Mouse (Mus musculus) cerebellum, postnatal 36 days (tissue): ENCODE data around the gene Tecpr2.

Source experiments
- DNase-seq, 2 experiments: peaks; one replicate each; pipeline ENCODE4 v3.0.0; 2021 to 2022; ENCODE audit warnings: mixed read lengths in 2 of 2

Gene Tecpr2

DNA sequence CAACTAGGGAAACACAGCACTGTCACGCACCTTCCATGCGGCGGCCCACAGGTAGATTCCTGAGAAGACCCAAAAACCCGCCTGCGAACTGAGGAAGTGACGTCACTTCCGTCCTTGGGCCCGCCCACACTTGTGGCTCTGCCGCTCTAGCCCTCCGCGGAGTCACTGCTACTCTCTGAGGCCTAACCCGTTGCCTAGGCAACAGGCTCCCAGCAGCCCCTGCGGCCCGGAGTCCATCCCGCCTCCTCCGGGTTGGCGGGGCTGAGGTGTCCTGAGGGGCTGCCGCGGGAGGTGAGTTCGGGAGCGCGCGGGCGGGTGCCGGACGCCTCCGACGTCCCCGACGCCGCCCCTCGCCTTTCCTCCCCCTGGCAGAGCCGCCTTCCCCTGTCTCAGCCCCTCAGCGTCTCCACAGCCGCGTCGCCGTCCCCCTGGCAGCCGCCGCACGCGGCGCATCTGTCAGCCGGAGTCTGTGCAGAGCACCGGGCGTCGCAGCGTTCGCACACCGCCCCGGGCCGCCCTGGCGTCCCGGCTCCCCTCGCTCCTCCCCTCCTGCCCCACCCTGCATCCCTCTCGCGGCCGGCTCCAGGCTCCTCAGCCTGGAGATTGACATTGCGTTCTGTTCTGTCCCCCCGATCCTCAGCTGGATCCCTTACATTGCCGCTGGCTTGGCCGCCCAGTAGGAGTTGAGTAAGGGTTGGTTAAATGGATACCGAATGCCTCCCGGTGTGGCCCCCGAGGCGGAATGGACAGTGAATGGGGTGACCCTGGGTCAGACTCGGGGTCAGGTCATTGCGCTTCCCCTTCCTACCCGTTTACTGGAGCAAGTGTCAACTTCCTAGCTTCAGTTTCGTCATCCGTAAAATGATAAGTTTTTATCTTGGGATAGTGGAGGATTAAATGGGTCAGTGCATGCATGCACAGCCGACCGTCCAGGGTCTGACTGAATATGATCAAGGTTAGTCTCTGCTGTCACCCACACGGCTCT is at the start of gene Tecpr2, which contains the start of gene Cinp:
Tecpr2 (plus strand) TSS at position 229 of the 985 bp plus-strand sequence.
Cinp (minus strand) TSS at position 110 of the 985 bp plus-strand sequence.
- peak; percentile 96 to 97 for DNase-seq

DNA sequence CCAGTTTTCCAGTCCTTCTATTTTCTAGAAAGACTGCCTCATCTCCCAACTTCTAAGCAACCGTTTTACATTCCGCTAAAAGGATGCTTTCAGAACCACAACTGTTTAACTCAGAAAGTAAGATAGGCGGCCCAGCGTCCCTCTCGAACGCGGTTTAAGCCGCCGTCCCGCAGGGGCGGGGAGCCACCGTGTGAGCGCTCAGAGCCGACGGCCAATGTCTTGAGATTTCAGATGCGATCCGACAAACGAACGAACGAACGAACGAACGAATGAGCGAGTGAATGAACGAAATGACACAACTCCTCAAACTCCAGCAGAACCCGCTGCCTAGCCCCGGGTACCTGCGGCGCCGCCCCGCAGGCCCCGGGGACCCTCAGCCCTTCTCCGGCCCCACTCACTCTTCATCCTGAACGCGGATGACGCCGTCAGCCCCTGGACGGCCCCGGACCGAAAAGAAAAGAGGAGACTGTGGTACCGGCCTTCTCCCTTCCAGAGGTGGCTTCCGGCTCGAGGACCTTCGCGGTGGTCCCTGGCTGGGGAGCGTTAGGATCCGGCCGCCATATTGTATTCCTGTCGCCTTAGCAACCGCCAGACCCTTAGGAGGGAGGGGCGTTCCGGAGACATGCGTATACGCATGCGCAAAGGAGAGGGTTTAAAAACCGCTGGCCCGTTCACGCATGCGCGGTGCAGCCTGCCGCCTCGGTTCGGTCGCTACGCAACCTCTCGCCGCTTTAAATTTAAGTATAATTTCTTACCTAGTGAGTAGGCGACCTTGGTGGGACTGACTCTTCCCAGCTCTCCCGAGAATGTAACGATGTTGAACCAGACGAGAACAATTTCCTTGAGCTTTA is 48.5 kb upstream of the Tecpr2 start, which contains the start of gene Mok:
Mok (minus strand) TSS at position 592 of the 851 bp plus-strand sequence.
- DNase-seq, result peak; percentile 96 to 97

DNA sequence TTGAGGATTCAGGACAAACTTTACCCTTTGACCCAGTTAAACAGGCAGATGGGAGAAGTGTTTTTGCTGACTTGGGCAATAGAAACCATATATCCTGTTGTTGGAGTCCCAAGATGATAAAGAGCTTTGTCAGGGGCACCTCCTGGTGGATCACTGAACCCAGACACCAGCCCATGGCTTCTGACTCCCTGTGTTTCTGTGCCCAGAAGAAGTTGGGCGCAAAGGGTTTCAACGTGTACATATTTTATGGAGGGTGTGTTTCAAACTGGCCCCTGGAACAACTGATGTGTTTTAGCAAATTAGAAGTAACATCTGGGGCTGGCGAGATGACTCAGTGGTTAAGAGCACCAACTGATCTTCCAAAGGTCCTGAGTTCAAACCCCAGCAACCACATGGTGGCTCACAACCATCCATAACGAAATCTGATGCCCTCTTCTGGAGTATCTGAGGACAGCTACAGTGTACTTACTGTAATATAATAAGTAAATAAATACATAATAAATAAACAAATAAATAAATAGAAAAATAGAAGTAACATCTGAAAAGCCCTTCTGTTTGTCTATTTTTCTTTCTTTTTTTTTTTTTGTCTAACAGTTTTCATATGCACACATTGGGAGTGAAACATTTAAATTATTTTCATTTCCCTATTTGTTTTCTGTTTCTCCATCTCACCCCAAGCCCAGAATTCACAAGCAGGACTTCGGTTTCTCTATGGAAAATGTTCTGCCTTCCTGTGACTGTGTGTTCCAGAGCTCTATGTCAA is 47.2 kb upstream of the Tecpr2 start:
- no peak for DNase-seq

DNA sequence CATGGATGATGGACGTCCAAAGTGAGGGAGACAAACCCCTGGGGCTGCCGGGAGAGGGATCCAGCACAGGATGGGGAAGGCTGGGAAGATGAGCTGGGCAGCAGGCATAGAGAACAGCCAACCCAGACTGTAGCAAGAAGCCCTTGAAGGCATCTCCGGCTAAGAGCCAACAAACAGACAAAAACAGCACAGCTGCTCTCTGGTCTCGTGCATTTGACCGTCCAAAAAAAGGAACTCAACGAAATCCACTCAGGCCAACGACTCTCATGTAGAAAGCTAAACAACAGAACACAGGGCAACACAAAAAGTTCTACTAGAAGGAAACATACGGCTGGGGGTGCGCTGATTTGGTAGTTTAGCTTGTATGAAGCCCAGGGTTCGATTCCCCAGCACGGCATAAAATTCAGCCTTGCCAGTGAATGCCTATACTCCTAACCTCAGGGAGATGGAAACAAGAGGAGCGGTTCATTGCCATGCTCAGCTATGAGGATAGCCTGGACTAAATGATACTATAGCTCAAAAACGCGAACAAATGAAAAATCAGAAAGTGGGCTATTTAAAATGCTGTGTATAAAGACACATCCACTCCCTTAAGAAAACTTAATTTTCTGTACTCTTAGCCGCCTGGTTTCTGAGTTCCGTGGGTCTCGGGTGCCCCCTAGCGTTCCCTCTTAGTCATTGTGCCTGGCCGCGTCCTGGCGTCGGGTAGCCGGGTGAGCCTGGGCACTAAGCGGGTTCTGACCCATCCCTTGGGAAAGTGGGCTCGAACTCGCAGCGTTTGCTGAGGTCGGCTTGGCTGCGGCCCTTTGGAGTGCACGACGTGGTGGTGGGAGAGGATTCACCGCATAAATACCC is 45.6 kb upstream of the Tecpr2 start:
- DNase-seq, result peak; percentile 86 to 92

DNA sequence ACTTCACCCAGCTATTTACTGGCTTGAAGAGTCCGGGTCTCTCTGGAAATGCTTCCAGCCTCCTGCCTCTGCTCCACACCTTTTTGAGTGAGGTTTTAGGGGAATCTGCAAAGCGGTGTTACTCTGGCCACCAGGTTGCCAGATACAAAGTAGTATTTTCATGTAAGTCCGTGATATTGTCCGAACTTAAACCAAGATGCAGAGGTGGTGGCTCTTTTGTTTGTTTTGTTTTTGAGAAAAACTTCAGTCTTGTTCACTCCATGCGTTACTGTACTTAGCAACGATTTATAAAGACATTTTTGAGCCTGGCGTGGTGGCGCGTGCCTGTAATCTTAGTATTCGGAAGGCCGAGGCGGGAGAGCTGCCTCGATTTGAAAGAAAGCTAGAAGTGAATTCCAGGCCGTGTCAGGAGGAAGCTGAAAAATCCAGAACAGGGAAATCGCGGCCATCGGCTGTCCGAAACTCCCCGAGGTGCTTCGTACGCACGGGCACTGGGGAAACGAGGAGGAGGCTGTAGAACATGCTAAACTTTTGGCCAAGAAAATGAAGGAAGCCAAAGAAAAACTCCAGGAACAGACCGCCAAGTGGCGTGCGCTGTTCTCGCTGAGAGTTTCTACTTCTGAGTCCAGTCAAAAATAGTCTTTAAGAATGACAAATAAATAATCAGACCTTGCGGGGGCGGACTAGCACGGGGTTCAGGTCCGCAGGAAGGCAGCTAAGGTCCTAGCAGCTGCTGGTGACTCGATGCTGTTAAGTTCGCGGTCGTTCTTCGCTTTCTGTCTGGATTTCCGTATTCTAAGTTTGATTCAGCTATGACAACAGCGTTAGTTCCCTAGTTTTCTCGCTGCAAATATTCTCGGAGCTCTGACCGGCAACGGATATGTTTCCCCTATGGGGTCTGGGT is 44.6 kb upstream of the Tecpr2 start:
- peak in 1 of 2 experiments; percentile 14 for DNase-seq

DNA sequence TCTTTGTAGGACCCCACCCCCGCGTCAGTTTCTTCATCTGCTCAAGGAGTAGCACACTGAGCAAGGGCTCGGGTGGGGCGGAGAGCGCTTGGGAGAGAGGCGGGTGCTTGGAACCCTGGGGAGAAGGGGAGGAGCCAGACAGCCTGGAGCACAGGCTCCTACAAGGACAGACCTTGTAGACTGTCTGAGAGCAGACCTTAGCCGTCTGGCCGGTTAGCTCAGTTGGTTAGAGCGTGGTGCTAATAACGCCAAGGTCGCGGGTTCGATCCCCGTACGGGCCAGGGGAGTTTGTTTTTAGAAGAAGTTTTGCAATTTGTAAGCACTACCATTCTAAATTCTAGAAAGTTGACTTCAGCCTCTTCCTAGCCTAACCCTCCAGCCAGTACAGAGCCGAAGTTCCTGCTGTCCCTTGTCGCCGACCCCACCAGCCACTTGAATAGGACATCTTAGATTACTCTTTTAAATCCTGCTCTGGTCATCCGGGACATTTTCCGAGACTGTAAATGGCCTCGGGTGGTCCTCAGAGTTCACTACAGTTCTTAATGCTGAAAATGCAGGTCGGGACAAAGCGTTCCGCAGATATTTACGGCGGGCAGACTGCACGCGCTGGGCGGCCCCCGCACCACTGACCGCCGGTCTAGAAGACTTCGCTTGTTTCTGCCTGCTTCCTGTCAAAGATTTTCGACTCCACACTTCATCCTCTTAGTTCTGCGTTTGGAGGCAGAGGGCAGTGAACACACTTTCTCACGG is 43.8 kb upstream of the Tecpr2 start:
- DNase-seq, result peak; percentile 82 to 84

DNA sequence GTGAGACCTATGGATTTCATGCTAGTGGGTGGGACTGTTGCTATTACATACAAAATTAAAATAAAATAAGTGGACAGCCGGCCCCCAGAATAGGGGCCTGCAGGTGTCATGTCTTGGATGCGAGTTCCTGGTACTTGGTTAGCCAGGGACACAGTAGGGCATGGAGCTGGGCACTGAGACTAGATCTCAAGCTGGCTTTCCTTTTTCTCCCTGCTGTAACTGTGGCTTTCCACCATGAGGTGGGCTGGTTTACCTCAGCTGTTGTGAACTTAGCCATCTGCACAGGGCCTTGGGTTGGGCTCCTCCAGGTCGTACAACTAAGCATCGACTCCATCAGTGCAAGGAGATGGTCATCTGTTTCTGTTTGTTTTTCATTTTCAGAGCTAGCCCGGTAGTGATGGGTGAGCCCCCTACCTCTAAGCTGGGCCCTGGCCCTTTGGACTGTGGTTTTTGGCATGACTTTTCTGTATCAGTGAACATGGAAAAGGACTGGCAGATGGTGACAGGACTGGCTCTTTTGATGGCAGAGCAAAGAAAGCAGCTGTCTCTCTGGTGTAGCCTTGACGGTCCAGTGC is 42.8 kb upstream of the Tecpr2 start:
- no peak for DNase-seq

DNA sequence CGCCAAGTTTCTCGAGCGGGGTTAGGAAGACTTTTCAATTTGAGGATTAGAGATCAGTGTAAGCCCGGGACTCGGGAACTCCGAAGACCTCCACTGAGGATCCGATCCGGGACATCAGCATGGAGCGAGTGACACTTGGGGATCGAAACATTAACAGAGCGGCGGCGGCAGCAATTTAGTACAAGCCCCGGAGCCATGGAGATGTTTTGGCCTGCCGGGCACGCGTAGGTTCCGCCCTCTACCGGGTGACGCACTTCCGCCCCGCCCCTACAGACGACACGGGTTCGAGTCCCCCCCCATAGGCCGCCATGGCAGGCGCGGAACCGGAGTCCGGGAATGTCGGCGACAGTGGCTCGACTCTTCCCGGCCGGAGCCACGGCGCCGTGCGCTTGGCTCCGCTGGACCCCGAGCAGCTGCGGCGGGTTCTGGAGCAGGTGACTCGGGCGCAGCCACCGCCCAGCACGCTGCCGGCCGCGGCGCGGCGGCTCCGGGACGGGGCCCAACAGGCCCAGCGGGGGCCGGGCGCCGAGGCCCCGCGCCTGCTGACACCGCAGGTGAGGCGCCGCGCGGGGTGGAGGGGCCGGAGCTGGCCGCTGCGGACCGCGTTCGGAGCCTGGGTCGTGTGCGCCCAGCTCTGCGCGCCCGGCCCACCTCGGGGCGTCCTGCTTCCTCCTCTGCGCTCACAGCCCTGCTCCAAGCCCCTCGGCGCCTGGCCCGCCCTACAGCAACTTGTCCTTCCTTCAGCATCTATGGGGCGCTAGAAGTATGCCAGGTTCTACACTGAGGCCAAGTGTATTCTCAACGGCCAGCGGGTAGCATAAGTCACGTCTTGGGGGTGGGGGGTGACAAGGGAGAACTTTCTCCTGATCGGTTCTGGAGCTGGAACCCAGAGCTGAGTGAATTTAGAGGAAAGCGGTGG is 38.8 kb upstream of the Tecpr2 start, which contains the start of gene Zfp839:
Zfp839 (plus strand) TSS at position 244 of the 919 bp plus-strand sequence.
- DNase-seq, result peak; percentile 89

DNA sequence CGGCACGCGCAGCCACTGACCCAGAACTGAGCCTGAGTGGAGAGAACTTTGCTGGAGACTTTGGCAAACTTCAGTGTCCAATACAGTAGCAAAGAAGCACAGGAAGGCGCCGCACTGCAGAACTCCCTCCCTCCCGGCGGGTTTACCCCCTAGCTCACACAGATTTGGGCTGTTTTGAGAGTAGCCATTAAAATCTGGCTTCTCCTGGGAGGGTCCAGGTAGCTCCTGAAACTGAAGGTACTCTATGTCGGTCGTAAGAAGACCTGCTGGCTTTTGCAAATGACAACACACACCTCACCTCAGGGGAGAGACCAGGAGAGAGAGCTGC is 38.2 kb upstream of the Tecpr2 start:
- DNase-seq, result no peak

DNA sequence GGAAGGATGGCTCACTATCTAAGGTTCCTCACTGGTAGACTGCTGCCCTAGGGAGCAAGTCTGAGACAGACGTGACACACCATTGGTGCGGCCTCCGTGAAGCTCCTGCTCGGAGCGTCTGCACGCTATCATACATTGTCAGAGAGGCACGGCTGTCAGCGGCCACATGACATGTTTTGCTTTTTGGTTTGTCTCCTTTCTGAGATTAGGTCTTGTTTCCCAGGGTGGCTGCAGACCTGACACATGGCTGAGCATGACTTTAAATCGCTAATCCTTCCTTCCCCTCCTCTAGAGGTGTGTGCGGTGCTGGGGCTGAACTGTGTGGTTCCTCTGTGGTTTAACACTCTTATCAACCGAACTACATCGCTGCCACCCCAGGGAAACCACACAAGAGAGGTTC is 37.6 kb upstream of the Tecpr2 start:
- DNase-seq, result no peak

DNA sequence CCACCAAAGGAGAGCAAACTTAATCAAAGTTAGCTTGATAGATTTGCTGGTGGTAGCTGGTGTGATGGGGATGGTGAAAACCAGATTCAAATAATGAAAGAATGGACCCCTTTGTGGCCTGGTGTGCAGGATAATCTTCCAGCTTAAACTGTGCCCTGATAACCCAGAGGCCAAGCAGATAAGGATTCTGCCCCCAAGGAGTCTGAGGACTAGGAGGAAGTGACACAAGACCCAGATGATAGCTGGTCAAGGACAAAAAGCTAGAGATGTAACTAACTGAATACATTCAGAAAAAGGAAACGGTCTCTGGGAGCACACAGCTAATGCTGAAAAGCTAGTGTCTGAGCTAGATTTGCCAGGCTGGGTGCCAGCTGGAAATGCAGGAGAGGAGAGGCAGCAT is 37.1 kb upstream of the Tecpr2 start:
- no peak for DNase-seq

DNA sequence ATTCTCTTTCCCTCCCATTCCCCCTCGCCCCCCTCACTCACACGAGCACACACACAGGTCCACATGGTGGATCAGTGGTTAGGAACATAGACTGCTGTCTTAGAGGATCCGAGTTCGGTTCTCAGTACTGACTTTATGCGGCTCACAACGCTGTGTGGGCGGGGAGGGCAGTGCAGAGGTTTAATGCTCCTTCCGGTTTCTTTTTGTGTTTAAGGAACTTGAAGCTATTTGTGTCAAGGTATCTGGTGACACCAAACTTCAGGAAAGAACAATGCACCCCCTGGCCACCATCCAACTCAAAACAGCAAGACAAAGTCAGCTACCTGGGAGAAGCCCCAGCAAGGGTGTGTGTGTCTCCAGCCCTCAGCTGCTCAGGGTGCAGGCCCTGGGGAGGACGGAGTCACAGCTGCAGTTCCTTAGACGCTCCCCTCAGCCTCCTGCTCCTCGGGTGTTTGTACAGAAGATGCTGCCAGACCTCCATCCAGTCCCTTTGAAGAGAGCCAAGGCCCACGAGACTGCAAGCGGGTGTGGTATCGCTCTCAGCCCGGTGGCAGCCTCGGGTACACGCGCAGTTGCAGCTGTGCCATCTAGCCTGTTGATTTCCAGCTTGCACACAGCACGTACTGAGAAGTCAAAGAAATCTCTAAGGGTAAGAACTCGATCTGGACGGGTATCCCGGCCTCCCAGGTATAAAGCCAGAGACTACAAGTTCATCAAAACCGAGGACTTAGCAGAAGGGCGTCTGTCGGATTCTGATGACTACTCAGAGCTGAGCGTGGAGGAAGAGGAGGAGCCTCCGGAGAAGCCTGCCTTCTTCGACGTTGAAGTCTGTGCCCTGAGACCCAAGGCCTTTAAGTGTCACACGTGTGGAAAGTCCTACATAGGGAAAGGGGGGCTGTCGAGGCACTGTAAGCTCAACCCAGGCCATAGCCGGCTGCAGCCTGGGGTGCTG is 34.0 kb upstream of the Tecpr2 start:
- DNase-seq, result no peak

DNA sequence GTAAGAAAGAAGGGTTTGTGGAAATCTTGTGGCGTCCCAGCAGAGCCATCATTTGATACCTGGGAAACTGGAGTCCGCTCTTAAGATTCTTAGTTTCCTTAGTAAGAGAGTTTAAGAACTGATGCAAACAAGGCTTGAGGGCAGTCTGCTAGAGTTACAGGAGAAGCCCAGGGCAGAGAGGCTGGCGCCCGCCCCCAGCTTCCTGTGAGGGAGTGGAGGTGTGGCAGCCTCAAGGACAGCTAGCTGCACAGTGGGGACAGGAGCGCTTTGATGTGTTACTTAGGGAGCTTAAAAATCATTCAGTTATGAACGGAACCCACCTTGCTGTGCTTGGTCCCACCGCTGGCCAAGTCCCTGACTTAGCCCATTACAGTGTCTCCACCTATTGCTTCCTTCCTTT is 31.9 kb upstream of the Tecpr2 start:
- no peak for DNase-seq

DNA sequence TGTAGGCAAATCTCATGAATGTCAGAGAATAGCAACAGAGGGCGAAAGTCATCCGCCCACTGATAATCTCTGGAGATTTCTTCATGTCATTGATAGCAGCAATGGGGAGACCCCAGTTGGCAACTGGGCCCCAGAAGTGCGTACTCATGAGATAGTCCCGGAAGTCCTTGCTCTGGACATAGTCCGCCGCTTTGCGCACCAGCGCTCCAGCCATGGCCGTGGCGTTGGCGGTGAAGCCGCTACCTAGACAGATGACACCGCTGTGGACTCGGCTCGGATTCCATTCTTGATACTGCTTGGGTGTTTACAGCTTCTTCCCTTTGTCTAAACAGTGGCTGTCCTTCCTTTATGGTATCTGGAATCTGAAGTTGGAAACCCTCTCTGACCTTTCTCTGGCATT is 30.4 kb upstream of the Tecpr2 start:
- DNase-seq, result peak in 1 of 2 experiments; percentile 27

DNA sequence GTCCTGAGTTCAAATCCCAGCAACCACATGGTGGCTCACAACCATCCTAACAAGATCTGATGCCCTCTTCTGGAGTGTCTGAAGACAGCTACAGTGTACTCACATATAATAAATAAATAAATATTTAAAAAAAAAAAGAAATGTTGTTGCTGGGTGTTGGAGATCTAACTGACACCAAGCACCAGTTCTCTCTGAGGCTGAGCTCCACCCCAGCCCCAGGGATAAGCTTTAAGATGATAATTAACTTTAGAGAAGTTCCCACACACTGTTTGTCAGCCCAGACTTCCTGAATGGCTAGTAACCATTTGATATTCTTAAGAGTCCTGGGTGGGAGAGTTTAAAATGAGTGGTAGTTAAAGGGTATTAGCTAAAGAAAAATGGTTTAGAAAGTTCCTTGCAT is 28.8 kb upstream of the Tecpr2 start:
- no peak for DNase-seq

DNA sequence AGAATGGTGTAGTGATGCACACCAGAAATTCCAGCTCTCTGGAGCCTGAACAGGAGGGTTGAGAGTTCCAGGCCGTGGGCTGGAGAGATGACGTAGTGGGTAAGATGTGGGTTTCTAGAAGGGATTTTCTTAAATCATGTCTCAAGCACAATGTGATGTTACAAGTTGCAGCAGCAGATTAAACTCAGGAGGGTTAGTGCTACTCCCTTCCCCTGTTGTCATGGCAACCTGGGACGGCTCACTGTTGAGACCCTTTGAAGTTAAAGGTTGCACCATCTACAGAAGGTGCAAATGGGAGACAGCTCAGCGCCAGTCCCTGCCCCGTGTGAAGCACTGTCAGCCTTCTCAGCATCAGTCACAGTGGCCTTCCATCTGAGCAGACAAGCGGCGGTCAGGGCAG is 27.8 kb upstream of the Tecpr2 start:
- DNase-seq, result no peak

DNA sequence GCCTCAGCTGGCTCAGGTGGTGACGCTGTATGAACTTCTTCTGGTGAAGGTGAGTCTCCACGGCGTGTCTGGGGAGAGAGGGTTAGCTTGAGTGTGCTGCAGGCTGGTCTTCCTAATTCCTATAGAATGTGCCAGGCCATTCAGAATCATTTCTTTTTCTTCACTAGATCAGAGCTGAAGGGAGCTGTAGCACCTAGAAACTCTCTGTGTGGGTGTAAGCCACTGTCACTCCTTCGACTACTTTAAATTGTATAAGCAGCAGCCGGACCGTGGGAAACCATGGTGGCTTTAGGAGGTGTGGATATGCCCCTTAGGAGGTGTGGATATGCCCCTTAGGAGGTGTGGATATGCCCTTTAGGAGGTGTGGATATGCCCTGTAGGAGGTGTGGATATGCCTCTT is 25.1 kb upstream of the Tecpr2 start:
- no peak for DNase-seq
